Mouse (Mus musculus): ENCODE measurements around the gene Atp6v0c.

- no peak for TF ChIP-seq CTCF (IDR thresholded peaks at IDR 0.05)
- TF ChIP-seq EP300 (IDR thresholded peaks at IDR 0.05): no peak
These were observed 29.8 kb upstream of the Atp6v0c start for GRCm38 (mm10) chr17:24199252-24199651.
